Mouse (Mus musculus): ENCODE data around the gene Ajuba. TPM values are rescaled to one million over a fixed set of nuclear protein-coding genes. Genes with fewer than 3 reads are reported as not detected.

The Ajuba gene
- total RNA-seq, 2 experiments from 2014 or later: 5.7 to 5.8 TPM

DNA sequence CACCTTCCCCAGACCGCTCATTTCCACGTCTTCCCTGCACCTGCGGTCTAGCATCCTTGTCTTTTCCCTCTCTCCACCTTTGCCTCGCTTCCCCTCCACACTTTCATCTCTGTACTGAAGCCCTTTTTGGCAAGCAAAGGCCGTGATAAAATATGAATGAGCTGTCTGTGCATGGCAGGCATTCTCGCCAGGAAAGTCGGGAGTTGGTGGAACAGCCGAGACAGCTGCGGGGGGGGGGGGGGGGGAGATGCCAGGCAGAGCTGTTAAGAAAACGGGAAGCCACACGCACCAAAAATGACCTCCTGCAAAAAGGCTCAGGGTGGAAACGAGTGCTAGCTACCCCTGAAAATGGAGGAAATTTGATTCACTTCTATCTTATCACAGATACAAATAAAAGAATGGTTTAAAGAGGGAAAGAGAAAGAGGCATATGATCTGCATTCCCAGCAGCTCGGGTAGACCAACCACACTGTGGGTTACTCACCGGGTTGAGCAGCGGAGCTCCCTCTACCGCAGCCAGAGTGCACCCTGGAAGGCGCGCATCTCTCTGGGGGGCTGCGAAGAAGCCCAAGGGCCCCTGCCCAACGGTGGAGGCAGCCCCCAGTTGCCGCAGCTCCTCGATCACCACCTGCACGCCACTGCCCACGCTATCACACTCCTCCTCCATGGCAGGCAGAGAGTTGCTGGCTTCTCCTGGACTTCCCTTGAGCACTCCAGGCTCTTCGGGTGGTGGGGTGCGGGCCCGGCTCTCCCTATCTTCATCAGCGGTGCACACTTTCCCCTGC lies 17.5 kb upstream of the Ajuba start:
- no peak for DNase-seq
- intact Hi-C loops (cut with DNase I; ENCODE audit: low total_unique reads): no loop called here

DNA sequence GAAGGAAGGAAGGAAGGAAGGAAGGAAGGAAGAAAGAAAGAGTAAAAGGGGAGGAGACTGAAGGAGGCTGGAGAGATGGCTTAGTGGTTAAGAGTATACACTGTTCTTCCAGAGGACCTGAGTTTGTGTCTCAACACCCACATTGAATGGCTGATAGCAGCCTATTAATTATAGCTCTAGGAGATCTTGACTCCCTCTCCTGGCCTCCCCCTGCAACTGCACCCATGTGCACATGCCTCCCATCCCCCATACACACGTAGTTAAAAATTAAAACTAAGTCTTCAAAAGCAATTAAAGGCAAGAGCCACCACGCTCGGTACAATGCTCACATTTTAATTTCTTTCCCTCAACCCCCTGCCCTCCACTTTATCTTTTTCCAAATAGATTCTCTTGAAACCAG lies 16.7 kb upstream of the Ajuba start:
- intact Hi-C loops (cut with DNase I; ENCODE audit: low total_unique reads): no loop called here
- DNase-seq: no peak

- intact Hi-C loops (cut with DNase I; ENCODE audit: low total_unique reads): no loop called here
- DNase-seq: peak; percentile 47
Measured at GRCm38 (mm10) chr14:54592319-54592934, 15.1 kb upstream of the Ajuba start.

GRCm38 (mm10) chr14:54591056-54591455 lies 13.7 kb upstream of the Ajuba start:
- no peak for DNase-seq
- intact Hi-C loops (cut with DNase I; ENCODE audit: low total_unique reads): no loop called here

GRCm38 (mm10) chr14:54583681-54584338 lies 6.5 kb upstream of the Ajuba start:
- peak; percentile 62 for DNase-seq
- intact Hi-C loops (cut with DNase I; ENCODE audit: low total_unique reads): loop anchor here (5.0 kb wide), 1 partner anchor 53 kb away; no protein-coding TSS in a partner anchor

DNA sequence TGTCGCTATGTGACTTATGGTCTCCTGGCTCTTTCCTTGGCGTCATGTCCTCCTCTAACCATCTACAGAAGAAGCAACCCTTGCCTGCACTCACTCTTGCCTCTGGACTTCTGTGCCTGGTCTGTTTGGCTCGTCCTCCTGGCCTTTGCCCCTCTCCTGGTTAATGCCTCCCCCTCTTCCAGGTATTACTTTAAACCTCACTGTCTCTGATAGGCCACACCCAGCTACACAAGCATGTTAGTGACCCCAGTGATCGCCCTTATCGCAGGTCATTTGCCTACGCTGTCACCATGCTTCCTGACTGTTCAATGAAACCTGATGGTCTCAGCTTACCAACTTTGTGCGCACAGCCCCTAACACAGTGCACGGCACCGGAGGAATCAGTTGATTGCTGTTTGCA lies 5.2 kb upstream of the Ajuba start:
- intact Hi-C loops (cut with DNase I; ENCODE audit: low total_unique reads): loop anchor here (5.0 kb wide), 1 partner anchor 55 kb away; no protein-coding TSS in a partner anchor
- no peak for DNase-seq

DNA sequence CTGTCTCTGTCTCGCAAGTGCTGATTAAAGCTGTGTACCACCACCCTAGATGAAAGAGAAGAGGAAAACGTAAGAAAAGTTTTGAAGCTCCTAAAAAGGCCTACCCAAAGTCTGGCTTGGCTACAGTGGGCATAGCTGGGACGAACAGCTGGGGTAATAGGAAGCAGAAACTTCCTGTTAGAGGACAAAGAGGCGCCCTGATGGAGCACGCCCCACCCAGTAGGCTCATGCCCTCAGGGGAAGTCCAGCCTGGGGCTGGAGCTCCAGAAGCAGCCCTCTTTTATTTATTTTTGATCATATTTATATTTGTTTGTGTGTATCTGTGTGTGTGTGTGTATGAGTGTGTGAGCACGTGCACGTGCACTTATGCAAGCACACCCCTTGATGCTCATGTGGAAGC lies 2.3 kb upstream of the Ajuba start:
- intact Hi-C loops (cut with DNase I; ENCODE audit: low total_unique reads): loop anchor here (5.0 kb wide), 1 partner anchor 58 kb away; no protein-coding TSS in a partner anchor
- no peak for DNase-seq

GRCm38 (mm10) chr14:54578063-54578462 lies 705 bp upstream of the Ajuba start:
- no peak for DNase-seq
- intact Hi-C loops (cut with DNase I; ENCODE audit: low total_unique reads): no loop called here

GRCm38 (mm10) chr14:54576241-54577088 lies 893 bp downstream of the Ajuba start:
- intact Hi-C loops (cut with DNase I; ENCODE audit: low total_unique reads): no loop called here
- DNase-seq: peak; percentile 40

- intact Hi-C loops (cut with DNase I; ENCODE audit: low total_unique reads): no loop called here
- DNase-seq: peak; percentile 75
Measured at GRCm38 (mm10) chr14:54575631-54576030, 1.7 kb downstream of the Ajuba start.

- intact Hi-C loops (cut with DNase I; ENCODE audit: low total_unique reads): no loop called here
- no peak for DNase-seq
Measured at GRCm38 (mm10) chr14:54575031-54575430, 2.3 kb downstream of the Ajuba start.

- DNase-seq: peak; percentile 35
- intact Hi-C loops (cut with DNase I; ENCODE audit: low total_unique reads): no loop called here
Measured at GRCm38 (mm10) chr14:54574253-54574652, 3.1 kb downstream of the Ajuba start.

GRCm38 (mm10) chr14:54572790-54573736 lies 4.3 kb downstream of the Ajuba start:
- DNase-seq: no peak
- intact Hi-C loops (cut with DNase I; ENCODE audit: low total_unique reads): no loop called here

- DNase-seq: no peak
- intact Hi-C loops (cut with DNase I; ENCODE audit: low total_unique reads): no loop called here
Measured at GRCm38 (mm10) chr14:54572122-54572521, 5.2 kb downstream of the Ajuba start.

DNA sequence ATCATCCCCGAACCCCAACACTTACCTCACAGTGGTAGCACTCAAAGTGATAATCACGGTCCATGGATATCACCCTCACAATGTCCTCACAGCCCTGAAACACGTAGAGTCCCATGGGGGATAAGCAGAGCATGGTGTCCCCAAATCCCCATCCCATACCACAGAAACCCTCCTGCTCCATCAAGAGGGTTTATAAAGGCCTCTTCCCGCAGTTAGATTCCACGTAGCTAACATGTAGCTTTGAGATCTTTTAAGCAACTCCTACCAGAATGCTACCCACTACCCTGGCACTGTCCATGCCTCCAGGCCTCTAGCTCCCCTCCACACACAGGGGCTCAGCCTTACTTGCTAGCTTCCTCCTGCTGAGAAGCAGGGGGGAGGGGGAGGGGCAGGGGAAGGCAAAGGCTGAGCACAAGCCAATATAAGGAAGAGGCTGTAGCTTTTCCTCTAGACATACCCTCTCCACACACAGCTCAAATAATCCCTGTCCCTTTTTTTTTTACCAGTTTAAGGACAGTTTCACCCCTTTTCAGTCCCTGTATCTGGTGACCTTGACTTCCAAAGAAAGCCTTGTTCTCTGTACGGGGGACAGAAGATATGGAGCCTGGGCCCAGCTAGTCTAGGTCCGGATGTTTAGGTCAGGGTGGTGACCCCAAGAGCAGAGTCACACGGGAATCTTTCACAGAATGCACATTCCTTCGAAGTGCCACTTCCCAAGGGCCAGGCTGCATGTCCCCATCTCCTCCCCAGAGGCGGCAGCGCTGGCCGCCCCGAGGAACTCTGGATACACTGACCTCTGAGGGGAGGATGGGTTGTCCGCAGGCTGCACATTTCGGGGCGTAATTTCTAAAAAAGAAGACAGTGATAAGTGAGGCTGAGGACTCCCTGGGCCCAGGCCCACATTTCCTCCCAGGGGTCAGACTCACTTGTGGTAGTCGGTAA lies 7.6 kb downstream of the Ajuba start:
- peak; percentile 14 for DNase-seq
- intact Hi-C loops (cut with DNase I; ENCODE audit: low total_unique reads): loop anchor here (5.0 kb wide), 1 partner anchor 73 kb away; the partner anchor contains the start of genes Cdh24 and Gm17606

DNA sequence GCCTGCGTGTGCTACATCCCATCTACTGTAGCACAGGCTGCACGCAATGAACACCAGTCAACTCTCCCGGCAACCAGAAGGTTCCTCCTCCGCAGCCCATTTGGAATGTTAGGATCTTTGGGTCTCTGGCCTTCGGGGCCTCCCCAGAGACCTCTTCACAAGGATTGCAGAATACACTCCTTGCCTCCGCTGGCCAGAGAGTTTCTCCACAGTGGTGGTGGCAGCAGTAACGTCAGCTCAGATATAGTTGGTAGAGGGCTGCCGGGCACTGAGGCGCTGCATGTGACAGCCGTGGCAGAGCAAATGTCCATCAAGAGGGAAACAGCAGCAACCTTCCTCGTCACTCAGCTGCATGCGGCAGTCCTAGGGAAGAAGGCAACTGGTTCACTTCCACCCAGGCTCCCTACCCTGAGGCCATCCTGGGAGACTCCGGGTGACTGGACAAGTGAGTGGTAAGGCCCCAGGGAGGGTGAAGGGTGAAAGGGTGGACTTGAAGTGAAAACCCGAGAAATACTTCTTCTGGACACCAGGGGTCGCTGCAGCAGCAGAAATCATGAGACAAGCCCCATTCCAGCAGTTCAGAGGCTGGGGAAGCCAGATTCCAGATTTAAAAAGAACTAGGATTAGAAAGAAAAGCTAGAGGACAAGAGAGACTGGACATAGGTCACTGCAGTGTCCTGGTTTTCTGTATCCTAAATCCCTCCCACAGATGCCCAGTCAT lies 8.5 kb downstream of the Ajuba start:
- intact Hi-C loops (cut with DNase I; ENCODE audit: low total_unique reads): loop anchor here (5.0 kb wide), 1 partner anchor 73 kb away; the partner anchor contains the start of genes Cdh24 and Gm17606
- DNase-seq: peak; percentile 61

All from gastrocnemius, postnatal 14 days (tissue).